Mouse (Mus musculus) lung, adult 2 months (tissue): ENCODE data around the gene Zfp488.

ENCODE experiments used
- CTCF ChIP-seq: fragments of 200-500 bp; IDR thresholded peaks from 2 replicates; pipeline ENCODE4 v1.5.1; 2011; ENCODE audit warnings: mild to moderate bottlenecking, low read length, control low read depth; ENCODE audit not compliant: insufficient read depth
- POLR2A ChIP-seq: fragments of 200-500 bp; IDR thresholded peaks from 2 replicates; pipeline ENCODE4 v1.6.1; 2011; ENCODE audit warnings: low read depth, mild to moderate bottlenecking, control low read depth, low read length, borderline replicate concordance; ENCODE audit errors: extremely low read depth

GRCm38 (mm10) chr14:33997427-33997826 lies 18.9 kb upstream of the Zfp488 start:
- TF ChIP-seq CTCF (no peak), POLR2A (no peak)
